Mouse (Mus musculus) NIH3T3 (cell line): ENCODE measurements at regions not wholly inside any gene's neighbourhood (a gene's known extent, or its start where the extent isn't known, plus 50 kb on each side); places are given as distances from the start of the nearest gene placed in this dataset.

Experiments used
- DNase-seq: peaks from one replicate; pipeline ENCODE4 v3.0.0-alpha.2; 2012; ENCODE audit warnings: low read depth

- peak; percentile 73 for DNase-seq
Observed at GRCm38 (mm10) chr6:96053476-96053875, 59.5 kb upstream of the Fam19a1 start.

- DNase-seq, result no peak
Observed at GRCm38 (mm10) chr6:96057011-96057410, 55.9 kb upstream of the Fam19a1 start.

GRCm38 (mm10) chr6:96057575-96058159 is 55.3 kb upstream of the Fam19a1 start:
- DNase-seq, result no peak

GRCm38 (mm10) chr6:96061979-96062378 is 51.0 kb upstream of the Fam19a1 start:
- no peak for DNase-seq
